Mouse (Mus musculus): ENCODE results near the gene Bfsp1. TPM values are rescaled to one million over a fixed set of nuclear protein-coding genes. Genes with fewer than 3 reads are reported as not detected.

The Bfsp1 gene
- polyA plus RNA-seq, 1 experiment from 2014 or later = 1.6 TPM

- no peak for ATAC-seq (replicated peaks; ENCODE audit: low FRiP score, low read depth)
- H3K4me2 ChIP-seq (ENCODE audit: low read length) = no peak overlapping the region
- 83% methylated on average over 7 of the region's 7 CpGs for WGBS
These were observed 27.2 kb downstream of the Bfsp1 start for GRCm38 (mm10) chr2:143835820-143836219.

DNA sequence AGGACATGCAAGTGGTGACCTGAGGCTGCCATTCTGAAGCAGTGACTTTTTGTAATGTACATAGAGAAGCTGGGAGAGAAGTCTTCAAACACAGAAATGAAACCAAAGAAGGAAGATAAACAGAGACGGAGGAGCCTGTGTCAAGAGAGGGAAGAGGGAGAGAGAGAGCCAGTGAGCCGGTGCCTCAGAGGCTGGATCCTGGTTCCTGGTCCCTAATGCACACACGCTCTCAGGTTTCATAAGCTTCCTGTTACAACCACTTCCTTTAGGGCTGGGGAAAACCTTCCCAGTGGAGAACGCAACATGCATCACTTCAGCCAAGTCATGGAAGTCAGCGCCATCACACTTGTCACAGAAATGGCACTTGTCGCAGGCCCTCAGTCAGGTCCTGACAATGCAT lies 28.9 kb downstream of the Bfsp1 start:
- Histone ChIP-seq H3K4me3 (replicated peaks; ENCODE audit: low read depth, low read length) (no peak overlapping the region), H3K9me3 (replicated peaks; ENCODE audit: low read length) (no peaks in the 10 kb centered on the region), H3K27ac (peak overlapping the region; percentile 8; the same call in 1 of the 2 replicates), H3K4me1 (replicated peaks; ENCODE audit: insufficient read depth, low read length) (peaks cover 4% of the 10 kb centered on the region; the same call in 1 of the 2 replicates), H3K4me2 (ENCODE audit: low read length) (no peak overlapping the region), H3K9ac (ENCODE audit: low read depth, low read length) (0 out of 2 replicates have a peak overlapping the region, but pooled peaks have one; percentile 13), H3K36me3 (ENCODE audit: insufficient read depth, low read length) (no peaks in the 10 kb centered on the region), H3K27me3 (ENCODE audit: insufficient read depth, low read length) (no peaks in the 10 kb centered on the region)
- ATAC-seq (replicated peaks; ENCODE audit: low FRiP score, low read depth) = no peak
- WGBS = 19% methylated on average over 6 of the region's 6 CpGs
- no peak for TF ChIP-seq CTCF (IDR thresholded peaks at IDR 0.05; ENCODE audit: low read depth)
- peak; percentile 59 for DNase-seq (ENCODE audit: low spot score)

More at GRCm38 (mm10) chr2:143835820-143836219, 27.2 kb downstream of the Bfsp1 start:
- DNase-seq (ENCODE audit: low spot score) = no peak
- TF ChIP-seq CTCF (IDR thresholded peaks at IDR 0.05; ENCODE audit: low read depth) = no peak
- Histone ChIP-seq H3K4me1 (replicated peaks; ENCODE audit: insufficient read depth, low read length) (peaks cover 4% of the 10 kb centered on the region; the same call in 1 of the 2 replicates), H3K36me3 (ENCODE audit: insufficient read depth, low read length) (no peaks in the 10 kb centered on the region), H3K9me3 (replicated peaks; ENCODE audit: low read length) (no peaks in the 10 kb centered on the region), H3K27ac (no peak overlapping the region), H3K9ac (ENCODE audit: low read depth, low read length) (no peak overlapping the region), H3K4me3 (replicated peaks; ENCODE audit: low read depth, low read length) (no peak overlapping the region), H3K27me3 (ENCODE audit: insufficient read depth, low read length) (no peaks in the 10 kb centered on the region)

DNA sequence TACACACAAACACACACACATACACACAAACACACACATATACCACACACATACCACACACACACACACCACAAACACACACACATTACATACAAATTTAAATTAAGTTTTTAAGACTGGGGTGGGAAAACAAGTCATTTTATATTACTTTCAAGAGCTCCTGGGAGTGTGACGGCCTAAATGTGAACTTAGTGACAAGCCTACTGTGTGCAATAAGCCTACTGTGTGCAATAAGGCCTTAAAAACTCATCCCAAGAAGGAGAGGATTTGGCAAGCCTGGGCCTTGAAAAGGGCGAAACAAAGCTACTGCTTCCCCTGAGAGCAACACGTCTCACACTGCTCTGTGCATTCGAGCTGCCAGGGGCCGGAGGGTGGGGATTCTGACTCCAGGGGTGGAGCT lies 30.3 kb downstream of the Bfsp1 start:
- no peak overlapping the region for H3K9ac ChIP-seq (ENCODE audit: low read depth, low read length)
- no peak overlapping the region for H3K27ac ChIP-seq
- no peak for DNase-seq (ENCODE audit: low spot score)
- no peaks in the 10 kb centered on the region for H3K27me3 ChIP-seq (ENCODE audit: insufficient read depth, low read length)
- H3K4me2 ChIP-seq (ENCODE audit: low read length) = no peak overlapping the region
- TF ChIP-seq CTCF (IDR thresholded peaks at IDR 0.05; ENCODE audit: low read depth) = no peak
- peaks cover 4% of the 10 kb centered on the region; the same call in 1 of the 2 replicates for H3K4me1 ChIP-seq (replicated peaks; ENCODE audit: insufficient read depth, low read length)
- H3K4me3 ChIP-seq (replicated peaks; ENCODE audit: low read depth, low read length) = no peak overlapping the region
- ATAC-seq (replicated peaks; ENCODE audit: low FRiP score, low read depth) = no peak
- H3K9me3 ChIP-seq (replicated peaks; ENCODE audit: low read length) = no peaks in the 10 kb centered on the region
- 76% methylated on average over 5 of the region's 5 CpGs for WGBS
- no peaks in the 10 kb centered on the region for H3K36me3 ChIP-seq (ENCODE audit: insufficient read depth, low read length)

DNA sequence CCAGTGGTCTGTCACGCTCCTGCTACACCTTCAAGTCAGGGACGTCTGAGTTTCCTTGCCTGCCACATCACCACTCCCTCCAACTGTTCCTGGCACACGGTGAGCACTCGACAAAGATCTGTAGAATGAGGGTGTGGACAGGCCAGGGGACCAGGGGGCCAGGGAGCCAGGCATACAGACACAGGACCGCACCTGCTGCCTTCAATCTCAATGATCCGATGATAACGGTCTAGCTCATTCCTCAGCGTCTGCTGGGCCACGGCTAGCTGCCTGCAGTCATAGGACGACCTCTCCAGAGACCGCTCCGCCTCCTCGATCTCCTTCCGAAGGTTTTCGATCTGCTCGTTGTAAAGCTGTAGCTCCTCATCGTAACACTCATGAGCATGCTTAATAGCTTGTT lies 31.3 kb downstream of the Bfsp1 start:
- H3K36me3 ChIP-seq (ENCODE audit: insufficient read depth, low read length) = no peaks in the 10 kb centered on the region
- no peak overlapping the region for H3K4me3 ChIP-seq (replicated peaks; ENCODE audit: low read depth, low read length)
- no peak for TF ChIP-seq CTCF (IDR thresholded peaks at IDR 0.05; ENCODE audit: low read depth)
- DNase-seq (ENCODE audit: low spot score) (no peak), ATAC-seq (replicated peaks; ENCODE audit: low FRiP score, low read depth) (no peak)
- H3K4me1 ChIP-seq (replicated peaks; ENCODE audit: insufficient read depth, low read length) = peaks cover 4% of the 10 kb centered on the region; the same call in 1 of the 2 replicates
- no peak overlapping the region for H3K4me2 ChIP-seq (ENCODE audit: low read length)
- no peaks in the 10 kb centered on the region for H3K27me3 ChIP-seq (ENCODE audit: insufficient read depth, low read length)
- H3K9ac ChIP-seq (ENCODE audit: low read depth, low read length) = no peak overlapping the region
- H3K27ac ChIP-seq = no peak overlapping the region
- 55% methylated on average over 17 of the region's 17 CpGs for WGBS
- H3K9me3 ChIP-seq (replicated peaks; ENCODE audit: low read length) = no peaks in the 10 kb centered on the region

DNA sequence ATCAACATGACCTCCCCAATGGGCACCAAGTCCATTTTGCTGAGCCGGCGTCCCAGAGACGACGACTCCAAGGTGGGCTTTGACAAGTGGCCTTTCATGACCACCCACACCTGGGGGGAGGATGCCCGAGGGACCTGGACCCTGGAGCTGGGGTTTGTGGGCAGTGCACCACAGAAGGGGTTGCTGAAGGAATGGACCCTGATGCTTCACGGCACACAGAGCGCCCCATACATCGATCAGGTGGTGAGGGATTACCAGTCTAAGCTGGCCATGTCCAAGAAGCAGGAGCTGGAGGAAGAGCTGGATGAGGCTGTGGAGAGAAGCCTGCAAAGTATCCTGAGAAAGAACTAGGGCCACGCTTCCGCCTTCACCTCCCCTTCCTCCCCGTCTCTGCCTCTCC lies 49.5 kb downstream of the Bfsp1 start:
- ATAC-seq (replicated peaks; ENCODE audit: low FRiP score, low read depth) = no peak
- no peak for DNase-seq (ENCODE audit: low spot score)
- Histone ChIP-seq H3K27ac (no peak overlapping the region), H3K9me3 (replicated peaks; ENCODE audit: low read length) (no peaks in the 10 kb centered on the region), H3K4me1 (replicated peaks; ENCODE audit: insufficient read depth, low read length) (no peaks in the 10 kb centered on the region), H3K36me3 (ENCODE audit: insufficient read depth, low read length) (no peaks in the 10 kb centered on the region), H3K4me2 (ENCODE audit: low read length) (no peak overlapping the region), H3K9ac (ENCODE audit: low read depth, low read length) (no peak overlapping the region), H3K27me3 (ENCODE audit: insufficient read depth, low read length) (no peaks in the 10 kb centered on the region), H3K4me3 (replicated peaks; ENCODE audit: low read depth, low read length) (no peak overlapping the region)
- WGBS = 85% methylated on average over 10 of the region's 11 CpGs
- no peak for TF ChIP-seq CTCF (IDR thresholded peaks at IDR 0.05; ENCODE audit: low read depth)

DNA sequence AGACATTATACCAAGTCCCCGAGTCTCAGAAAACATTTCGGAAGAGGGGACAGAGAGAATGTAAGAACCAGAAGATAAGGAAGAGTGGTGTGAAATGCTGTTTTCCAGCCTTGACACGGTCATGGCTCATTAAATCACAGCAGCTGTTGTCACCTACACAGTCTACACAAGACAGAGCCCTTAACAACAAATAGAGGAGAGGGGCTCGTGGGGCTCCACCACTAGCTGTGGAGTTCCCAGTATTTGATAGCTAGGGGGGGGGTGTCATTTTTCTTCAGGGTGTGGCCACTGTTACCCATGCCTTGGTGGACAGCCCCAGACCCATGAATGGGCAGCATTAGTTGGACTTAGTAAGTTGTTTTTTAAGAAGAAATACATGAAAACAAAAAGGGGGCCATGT lies 50.7 kb downstream of the Bfsp1 start:
- no peaks in the 10 kb centered on the region for H3K27me3 ChIP-seq (ENCODE audit: insufficient read depth, low read length)
- H3K4me1 ChIP-seq (replicated peaks; ENCODE audit: insufficient read depth, low read length) = no peaks in the 10 kb centered on the region
- no peak for ATAC-seq (replicated peaks; ENCODE audit: low FRiP score, low read depth)
- no peaks in the 10 kb centered on the region for H3K36me3 ChIP-seq (ENCODE audit: insufficient read depth, low read length)
- no peak overlapping the region for H3K4me3 ChIP-seq (replicated peaks; ENCODE audit: low read depth, low read length)
- no peaks in the 10 kb centered on the region for H3K9me3 ChIP-seq (replicated peaks; ENCODE audit: low read length)
- H3K4me2 ChIP-seq (ENCODE audit: low read length) = no peak overlapping the region
- 21% methylated on average over 4 of the region's 4 CpGs for WGBS
- H3K27ac ChIP-seq = no peak overlapping the region
- TF ChIP-seq CTCF (IDR thresholded peaks at IDR 0.05; ENCODE audit: low read depth) = no peak
- no peak for DNase-seq (ENCODE audit: low spot score)
- no peak overlapping the region for H3K9ac ChIP-seq (ENCODE audit: low read depth, low read length)

GRCm38 (mm10) chr2:143808789-143809188 lies 54.2 kb downstream of the Bfsp1 start:
- DNase-seq (ENCODE audit: low spot score) = no peak
- WGBS = 67% methylated on average over 5 of the region's 5 CpGs
- Histone ChIP-seq H3K4me2 (ENCODE audit: low read length) (no peak overlapping the region), H3K36me3 (ENCODE audit: insufficient read depth, low read length) (no peaks in the 10 kb centered on the region), H3K27me3 (ENCODE audit: insufficient read depth, low read length) (no peaks in the 10 kb centered on the region), H3K27ac (no peak overlapping the region), H3K4me3 (replicated peaks; ENCODE audit: low read depth, low read length) (no peak overlapping the region), H3K9ac (ENCODE audit: low read depth, low read length) (no peak overlapping the region), H3K4me1 (replicated peaks; ENCODE audit: insufficient read depth, low read length) (0 out of 2 replicates have a peak, but pooled peaks cover 3% of the 10 kb centered on the region), H3K9me3 (replicated peaks; ENCODE audit: low read length) (no peaks in the 10 kb centered on the region)
- peak; percentile 29; the same call in 1 of the 2 replicates for TF ChIP-seq CTCF (IDR thresholded peaks at IDR 0.05; ENCODE audit: low read depth)
- ATAC-seq (replicated peaks; ENCODE audit: low FRiP score, low read depth) = no peak
